Mouse (Mus musculus) ES-E14 (cell line): Measurements from ENCODE around the gene Polk. TPM values are rescaled to one million over a fixed set of nuclear protein-coding genes. Genes with fewer than 3 reads are reported as not detected.

Source experiments
- DNase-seq: peaks from one replicate; pipeline ENCODE4 v3.0.0-alpha.2; 2013; ENCODE audit warnings: low read depth, low spot score
- H3K27ac ChIP-seq: 2 replicates; pipeline ENCODE4 v1.5.1; 2012; ENCODE audit warnings: low read depth, mild to moderate bottlenecking, low read length, moderate library complexity, mixed read lengths; ENCODE audit not compliant: poor library complexity, insufficient read depth, severe bottlenecking
- H3K36me3 ChIP-seq: 2 replicates; pipeline ENCODE4 v1.6.1; 2012; ENCODE audit warnings: mild to moderate bottlenecking, low read length, moderate library complexity, mixed read lengths; ENCODE audit not compliant: control insufficient read depth, poor library complexity, insufficient read depth, severe bottlenecking
- H3K4me1 ChIP-seq, 2 experiments: fragments of 150-350 bp in 1 of 2; sonication (generic) in 1 of 2; 2 replicates each; pipeline ENCODE4 v1.6.1; 2012; ENCODE audit warnings: low read length in 2 of 2, mild to moderate bottlenecking in 1 of 2, mixed read lengths in 1 of 2; ENCODE audit not compliant: control insufficient read depth in 2 of 2, insufficient read depth in 2 of 2, poor library complexity in 1 of 2
- H3K4me3 ChIP-seq, 2 experiments: fragments of 150-350 bp in 1 of 2; sonication (generic) in 1 of 2; 2 replicates each; pipeline ENCODE4 v1.5.1; 2012; ENCODE audit warnings: low read length in 2 of 2, low read depth in 1 of 2, mild to moderate bottlenecking in 1 of 2, mixed read lengths in 1 of 2; ENCODE audit not compliant: insufficient read depth in 1 of 2, poor library complexity in 1 of 2, severe bottlenecking in 1 of 2
- H3K9ac ChIP-seq: 2 replicates; pipeline ENCODE4 v1.6.1; 2012; ENCODE audit warnings: low read depth, mild to moderate bottlenecking, low read length, mixed read lengths; ENCODE audit not compliant: poor library complexity, insufficient read depth, severe bottlenecking
- H3K9me3 ChIP-seq: fragments of 150-350 bp; sonication (generic); 2 replicates; pipeline ENCODE4 v1.6.1; 2012; ENCODE audit warnings: low read depth, mild to moderate bottlenecking, low read length; ENCODE audit not compliant: control insufficient read depth, insufficient read depth
- CHD2 ChIP-seq: IDR thresholded peaks from 2 replicates; pipeline ENCODE4 v1.6.1; 2014; ENCODE audit warnings: mild to moderate bottlenecking, low read depth, low read length, inconsistent platforms
- HCFC1 ChIP-seq: IDR thresholded peaks from 2 replicates; pipeline ENCODE4 v1.6.1; 2012; ENCODE audit warnings: low read length, inconsistent platforms, borderline replicate concordance; ENCODE audit not compliant: insufficient read depth
- MAFK ChIP-seq: IDR thresholded peaks from 2 replicates; pipeline ENCODE4 v1.6.1; 2014; ENCODE audit warnings: mild to moderate bottlenecking, low read depth, low read length, inconsistent platforms; ENCODE audit not compliant: insufficient read depth
- ZC3H11A ChIP-seq: IDR thresholded peaks from 2 replicates; pipeline ENCODE4 v1.6.1; 2012; ENCODE audit warnings: low read depth, mild to moderate bottlenecking, inconsistent platforms, low read length, borderline replicate concordance
- ZNF384 ChIP-seq: IDR thresholded peaks from 2 replicates; pipeline ENCODE4 v1.6.1; 2012; ENCODE audit warnings: low read depth, low read length, inconsistent platforms
- in situ Hi-C, 2 experiments: fragments of 600-800 bp; cut with MboI; formaldehyde crosslinking; loops; one replicate each; pipeline ENCODE4 v1.15.1; 2025; ENCODE audit warnings: low sequenced_read_pairs in 2 of 2, inconsistent platforms in 1 of 2; ENCODE audit not compliant: unreplicated experiment in 2 of 2
- total RNA-seq: library from RNA; depleted of rRNA; stranded (reverse); fragments of 300-350 nt; gene quantifications from 2 replicates; pipeline ENCODE4 v1.2.3, GENCODE M21; 2012

The Polk gene
- total RNA-seq, 1 experiment: 23.7 TPM

DNA sequence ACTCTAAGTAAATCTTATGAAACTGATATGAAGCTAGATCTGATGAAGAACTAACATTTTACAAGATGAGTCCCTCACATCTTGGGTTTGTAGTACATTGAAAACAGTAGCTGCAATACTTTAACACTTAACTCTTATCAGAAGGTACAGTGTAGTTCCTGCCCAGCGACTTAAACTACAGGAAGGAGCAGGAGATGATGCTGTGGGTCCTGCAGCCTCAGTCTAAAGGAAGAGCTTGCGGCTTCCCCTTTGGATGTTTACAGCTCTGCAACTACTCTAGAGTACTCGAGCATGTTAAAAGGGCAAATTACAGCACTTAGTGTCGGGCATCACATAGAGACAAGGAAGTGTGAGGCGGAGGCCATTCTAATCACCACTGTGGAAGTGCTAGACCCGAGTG lies 36.1 kb downstream of the Polk start:
- TF ChIP-seq HCFC1: no peak
- no peak for TF ChIP-seq MAFK
- no peak for TF ChIP-seq ZNF384
- no peak for TF ChIP-seq CHD2
- no peak for TF ChIP-seq ZC3H11A
- no peak for DNase-seq
- in situ Hi-C loops: no loop called here
- Histone ChIP-seq H3K9me3 (no peaks in the 10 kb centered on the region), H3K4me3 (no peak overlapping the region), H3K4me1 (no peaks in the 10 kb centered on the region), H3K9ac (no peak overlapping the region), H3K36me3 (peaks cover 3% of the 10 kb centered on the region; the same call in 1 of the 2 replicates), H3K27ac (no peak overlapping the region)

DNA sequence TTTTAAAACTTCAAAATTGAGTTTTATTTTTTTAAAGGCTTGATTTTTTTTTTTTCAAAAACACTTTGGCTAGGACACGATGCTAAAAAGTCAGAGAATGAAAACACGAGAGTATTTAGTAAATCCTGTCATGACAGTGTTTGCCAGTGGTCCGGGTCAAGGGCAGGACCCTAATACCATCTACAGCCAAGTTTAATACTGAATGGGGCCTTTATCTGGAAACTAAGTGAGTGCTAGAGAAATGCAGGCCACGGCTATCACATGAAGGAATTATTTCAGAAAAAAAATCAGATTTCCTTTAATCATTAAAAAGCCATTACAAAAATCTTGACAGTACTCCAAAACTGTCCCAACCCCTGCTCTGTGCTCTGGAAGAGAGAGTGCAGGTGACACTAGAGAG lies 36.7 kb downstream of the Polk start:
- no peaks in the 10 kb centered on the region for H3K9me3 ChIP-seq
- in situ Hi-C loops: no loop called here

GRCm38 (mm10) chr13:96499891-96500290 lies 42.5 kb downstream of the Polk start:
- in situ Hi-C loops: no loop called here
- no peak overlapping the region for H3K4me3 ChIP-seq

More for the DNA sequence above, 36.7 kb downstream of the Polk start:
- H3K4me3 ChIP-seq: no peak overlapping the region
- H3K9ac ChIP-seq: no peak overlapping the region
- H3K36me3 ChIP-seq: peaks cover 3% of the 10 kb centered on the region; the same call in 1 of the 2 replicates
- no peak overlapping the region for H3K27ac ChIP-seq
- DNase-seq: no peak
- no peaks in the 10 kb centered on the region for H3K4me1 ChIP-seq
- no peak for TF ChIP-seq HCFC1
- TF ChIP-seq MAFK: no peak
- no peak for TF ChIP-seq ZNF384
- TF ChIP-seq CHD2: no peak
- TF ChIP-seq ZC3H11A: no peak

DNA sequence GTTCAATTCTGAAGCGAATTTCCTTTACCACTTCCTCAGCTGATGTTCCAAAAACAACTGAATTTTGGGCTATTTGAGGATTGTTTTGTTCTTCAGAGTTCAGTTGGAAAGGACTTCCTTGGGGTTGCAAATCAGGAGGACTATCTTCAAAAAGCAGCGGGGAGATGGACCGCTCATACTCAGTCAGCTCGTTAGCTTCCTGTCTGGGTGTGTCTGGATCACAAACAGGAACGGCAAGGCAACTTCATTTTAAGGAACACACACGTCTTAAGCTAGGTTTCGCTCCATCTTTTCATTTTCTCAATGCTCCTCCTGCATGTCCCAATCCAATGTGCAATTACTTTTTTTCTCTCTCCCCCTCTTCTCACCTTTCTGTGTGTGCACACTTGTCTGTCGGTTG lies 45.7 kb downstream of the Polk start:
- Histone ChIP-seq H3K36me3 (no peaks in the 10 kb centered on the region; the same call in 1 of the 2 replicates), H3K27ac (no peak overlapping the region), H3K4me1 (no peaks in the 10 kb centered on the region; a peak in 1 of 4 replicates), H3K4me3 (no peak overlapping the region), H3K9ac (no peak overlapping the region), H3K9me3 (no peaks in the 10 kb centered on the region)
- in situ Hi-C loops: no loop called here
- TF ChIP-seq ZNF384: no peak
- no peak for DNase-seq

More at GRCm38 (mm10) chr13:96499891-96500290, 42.5 kb downstream of the Polk start:
- no peak for DNase-seq
- Histone ChIP-seq H3K9ac (no peak overlapping the region), H3K27ac (no peak overlapping the region), H3K36me3 (peaks cover 3% of the 10 kb centered on the region; the same call in 1 of the 2 replicates), H3K9me3 (no peaks in the 10 kb centered on the region), H3K4me1 (no peaks in the 10 kb centered on the region; a peak in 1 of 4 replicates)
- TF ChIP-seq CHD2: no peak
- TF ChIP-seq MAFK: no peak
- no peak for TF ChIP-seq ZC3H11A
- TF ChIP-seq ZNF384: no peak
- no peak for TF ChIP-seq HCFC1

GRCm38 (mm10) chr13:96490433-96490832 lies 51.9 kb downstream of the Polk start, which contains the start of gene Gm17622:
Gene Gm17622, plus strand, starts transcription at chr13:96490733.
- Histone ChIP-seq H3K9me3 (no peaks in the 10 kb centered on the region), H3K36me3 (peaks cover 10% of the 10 kb centered on the region), H3K27ac (no peak within 1 kb of the TSS), H3K4me1 (no peaks in the 10 kb centered on the region), H3K4me3 (no peak within 1 kb of the TSS), H3K9ac (no peak within 1 kb of the TSS)
- in situ Hi-C loops: no loop called here
- no peak for TF ChIP-seq HCFC1
- no peak for TF ChIP-seq MAFK
- TF ChIP-seq ZC3H11A: no peak
- no peak for TF ChIP-seq ZNF384
- no peak for DNase-seq
